Mouse (Mus musculus): ENCODE results near the gene Grb2.

GRCm38 (mm10) chr11:115691013-115691412, 17.4 kb downstream of the Grb2 start:
- TF ChIP-seq CTCF (IDR thresholded peaks at IDR 0.05; ENCODE audit: low read depth) (no peak), EP300 (optimal IDR thresholded peaks at IDR 0.05) (no peak)
